In the genomic region with DNA sequence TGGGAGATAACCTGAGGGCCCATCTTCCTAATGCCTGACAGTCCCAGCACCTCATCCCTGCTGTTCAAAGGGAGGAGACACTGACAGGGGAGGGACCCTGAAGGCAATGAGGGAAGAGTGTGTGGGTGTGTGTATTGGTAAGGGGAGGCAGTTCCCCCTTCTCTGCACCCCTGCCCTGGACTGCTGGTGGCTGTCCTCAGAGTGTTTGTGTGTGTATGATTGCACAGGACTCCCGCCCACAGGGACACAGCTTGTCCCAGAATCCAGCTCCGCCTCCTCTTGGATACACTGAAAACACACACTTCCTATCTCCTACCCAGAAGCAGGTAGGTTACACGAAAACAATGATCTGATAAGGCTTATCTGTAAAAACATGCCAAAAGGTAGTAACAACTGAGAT, we compare ENCODE assay signal across 35 mouse cellular contexts. TPM values are rescaled to one million over a fixed set of nuclear protein-coding genes. Genes with fewer than 3 reads are reported as not detected.
DNase-seq lines count a peak whose midpoint lies in the region; ATAC-seq and TF ChIP-seq lines count a peak whose summit lies in the region.
"Had no signal": no experiment of that assay in that cellular context is flagged by ENCODE, and none has a peak within 500 bp of the region (broad histone marks: within the 10 kb centered on the region; RNA-seq: fewer than 3 reads in every experiment).

No protein-coding gene starts in this region.

- 71% methylated on average over 3 of the region's 3 CpGs for WGBS in heart, embryonic 12.5 days

- no peak overlapping the region for H3K4me3 ChIP-seq in heart, embryonic 12.5 days
- no peak overlapping the region for H3K4me3 ChIP-seq in left cerebral cortex, adult 2 months
- peak overlapping the region; percentile 12 for H3K4me3 ChIP-seq in megakaryocyte, embryonic 14.5 days (replicated peaks)
- H3K4me3 ChIP-seq: embryonic facial prominence, embryonic 12.5 days; embryonic facial prominence, embryonic 15.5 days; heart, embryonic 15.5 days; hindbrain, embryonic 10.5 days; hindbrain, embryonic 13.5 days had no signal

- H3K9ac ChIP-seq in heart, embryonic 12.5 days: no peak overlapping the region
- H3K9ac ChIP-seq: embryonic facial prominence, embryonic 12.5 days; embryonic facial prominence, embryonic 15.5 days; forebrain, postnatal 0 days; heart, embryonic 15.5 days; hindbrain, embryonic 13.5 days had no signal

- H3K4me2 ChIP-seq in heart, embryonic 12.5 days: no peak overlapping the region
- H3K4me2 ChIP-seq: embryonic facial prominence, embryonic 12.5 days; embryonic facial prominence, embryonic 15.5 days; heart, embryonic 11.5 days; heart, embryonic 15.5 days; hindbrain, embryonic 13.5 days had no signal

- no peaks in the 10 kb centered on the region for H3K27me3 ChIP-seq in heart, embryonic 12.5 days (replicated peaks)
- peaks cover 3% of the 10 kb centered on the region for H3K27me3 ChIP-seq in megakaryocyte, embryonic 14.5 days (replicated peaks)
- H3K27me3 ChIP-seq: CH12.LX; embryonic facial prominence, embryonic 12.5 days; embryonic facial prominence, embryonic 15.5 days; heart, embryonic 15.5 days; hindbrain, embryonic 13.5 days; Patski had no signal

- H3K36me3 ChIP-seq in heart, embryonic 12.5 days: peaks cover 73% of the 10 kb centered on the region
- peaks cover 92% of the 10 kb centered on the region for H3K36me3 ChIP-seq in megakaryocyte, embryonic 14.5 days (replicated peaks; ENCODE audit: low read length)

- H3K4me1 ChIP-seq in heart, embryonic 12.5 days (replicated peaks): peaks cover 1% of the 10 kb centered on the region; the same call in 1 of the 2 replicates
- peaks cover 12% of the 10 kb centered on the region for H3K4me1 ChIP-seq in megakaryocyte, embryonic 14.5 days
- H3K4me1 ChIP-seq: embryonic facial prominence, embryonic 12.5 days; embryonic facial prominence, embryonic 15.5 days; heart, embryonic 15.5 days had no signal

- ATAC-seq in heart, embryonic 12.5 days (ENCODE audit: insufficient number of reproducible peaks, low FRiP score): no peak
- no peak for ATAC-seq in megakaryocyte, adult 5-6 weeks (ENCODE audit: poor library complexity, severe bottlenecking)
- ATAC-seq: forebrain, embryonic 14.5 days; forebrain, postnatal 0 days; hindbrain, embryonic 16.5 days; Patski had no signal

- intact Hi-C loops in left cerebral cortex, adult 2 months (cut with DNase I): loop anchor here (1.0 kb wide), 1 partner anchor 24 kb away; no protein-coding TSS in a partner anchor
- intact Hi-C loops in left cerebral cortex, postnatal 36 days (cut with DNase I): loop anchor here (5.0 kb wide), 1 partner anchor 73 kb away; a partner anchor contains a TSS

- DNase-seq in heart, adult 11 months: peak; percentile 66
- DNase-seq in left cerebral cortex, adult 2 months (ENCODE audit: extremely low spot score in 1 of 2, low spot score in 2 of 2): no peak
- no peak for DNase-seq in left cerebral cortex, postnatal 36 days (ENCODE audit: low spot score in 2 of 2)
- DNase-seq in ovary, postnatal 14 days (ENCODE audit: low spot score): no peak
- DNase-seq: adrenal gland, postnatal 10 days; adrenal gland, postnatal 36 days; B cell, adult 2 months; cerebellum, adult 11 months; cerebellum, adult 2 months; cerebellum, adult 9-11 months; cerebellum, postnatal 25 days; forebrain, postnatal 0 days; gastrocnemius, postnatal 10 days; gastrocnemius, postnatal 36 days; heart, postnatal 10 days; heart, postnatal 36 days had no signal

- H3K9me3 ChIP-seq in heart, embryonic 12.5 days (replicated peaks): no peaks in the 10 kb centered on the region
- H3K9me3 ChIP-seq in megakaryocyte, embryonic 14.5 days: no peaks in the 10 kb centered on the region
- H3K9me3 ChIP-seq: embryonic facial prominence, embryonic 12.5 days; embryonic facial prominence, embryonic 15.5 days; G1E; heart, embryonic 15.5 days; hindbrain, embryonic 10.5 days; hindbrain, embryonic 13.5 days had no signal

- TF ChIP-seq CTCF in left cerebral cortex, adult 2 months (IDR thresholded peaks at IDR 0.05): no peak

- H3K27ac ChIP-seq in heart, embryonic 12.5 days (ENCODE audit: poor library complexity, severe bottlenecking): no peak overlapping the region
- H3K27ac ChIP-seq in left cerebral cortex, adult 2 months: peak overlapping the region; percentile 69
- H3K27ac ChIP-seq: embryonic facial prominence, embryonic 12.5 days; embryonic facial prominence, embryonic 15.5 days; heart, embryonic 15.5 days; hindbrain, embryonic 10.5 days; hindbrain, embryonic 13.5 days had no signal

RNA-seq across cellular contexts. Expression of a gene that starts 9.5 kb away (rescaled TPM):
- 35.1 and 39.8 TPM in 2 replicates for polyA plus RNA-seq in heart, embryonic 12.5 days (2016; fragmentation: Nextera tagmentation; extraction: Ambion mirVana)
- total RNA-seq in left cerebral cortex, adult 2 months (2021): 1 to 10 TPM in 1 of 2 experiments, not detected in 1; 1.0 TPM
- total RNA-seq in left cerebral cortex, postnatal 36 days (2021): under 1 TPM in 1 of 2 experiments, not detected in 1; 0.25 TPM
- polyA plus RNA-seq in megakaryocyte, embryonic 14.5 days (2012; ENCODE audit: insufficient read depth, low replicate concordance): not detected in 2 replicates
- total RNA-seq in megakaryocyte, adult 5-6 weeks (2015): not detected in 2 replicates
- total RNA-seq in megakaryocyte, adult 5-6 weeks (2017): not detected in 2 replicates
- total RNA-seq: adrenal gland, adult 18-20 months; adrenal gland, postnatal 10 days; adrenal gland, postnatal 36 days; CH12.LX; common myeloid progenitor, adult 5-6 weeks; forebrain, postnatal 0 days; G1E; gastrocnemius, adult 18-20 months; gastrocnemius, postnatal 10 days; gastrocnemius, postnatal 36 days; granulocyte monocyte progenitor cell, adult 5-6 weeks had no signal
- polyA plus RNA-seq: cerebellum, adult 2 months; forebrain, embryonic 11.5 days; forebrain, embryonic 14.5 days; forebrain, postnatal 0 days; G1E; hindbrain, embryonic 10.5 days; Patski had no signal

RNA-seq across cellular contexts. Expression of a gene that starts 28.4 kb away (rescaled TPM):
- 26.4 and 27.3 TPM in 2 replicates for polyA plus RNA-seq in heart, embryonic 12.5 days (2016; fragmentation: Nextera tagmentation; extraction: Ambion mirVana)
- 10 to 100 TPM; 18.9 to 21.2 TPM for total RNA-seq in left cerebral cortex, adult 2 months (2021)
- total RNA-seq in left cerebral cortex, postnatal 36 days (2021): 10 to 100 TPM; 12.9 to 18.3 TPM
- 54.5 and 57.7 TPM in 2 replicates for polyA plus RNA-seq in megakaryocyte, embryonic 14.5 days (2012; ENCODE audit: insufficient read depth, low replicate concordance)
- 11.9 and 12.2 TPM in 2 replicates for total RNA-seq in megakaryocyte, adult 5-6 weeks (2015)
- 12.8 and 15.4 TPM in 2 replicates for total RNA-seq in megakaryocyte, adult 5-6 weeks (2017)
- total RNA-seq: gastrocnemius, adult 18-20 months had no signal
